Mouse (Mus musculus) lung, postnatal 0 days (tissue): ENCODE data around the gene Stag3. TPM values are rescaled to one million over a fixed set of nuclear protein-coding genes. Genes with fewer than 3 reads are reported as not detected.
A peak's percentile ranks its signal among the peaks of the same experiment; 100 is the strongest.

ENCODE experiments used
- ATAC-seq: fragments of 200-750 bp; cut with Nextera tagmentation; 2 replicates; pipeline ENCODE4 v1.8.0; 2017; ENCODE audit warnings: moderate library complexity
- DNase-seq: peaks from one replicate; pipeline ENCODE4 v3.0.0-alpha.2; 2016; ENCODE audit warnings: low spot score
- H3K27ac ChIP-seq: fragments of 300-500 bp; sonication (generic); 2 replicates; pipeline ENCODE4 v1.5.1; 2014; ENCODE audit warnings: antibody characterized with exemption, mild to moderate bottlenecking, low read length, mixed read lengths
- H3K27me3 ChIP-seq: fragments of 300-500 bp; sonication (generic); replicated peaks from 2 replicates; pipeline ENCODE4 v1.6.1; 2014; ENCODE audit warnings: low read length, mixed read lengths; ENCODE audit not compliant: insufficient read depth
- H3K36me3 ChIP-seq: fragments of 300-500 bp; sonication (generic); 2 replicates; pipeline ENCODE4 v1.6.1; 2014; ENCODE audit warnings: low read length, mixed read lengths; ENCODE audit not compliant: insufficient read depth
- H3K4me1 ChIP-seq: fragments of 300-500 bp; sonication (generic); 2 replicates; pipeline ENCODE4 v1.6.1; 2014; ENCODE audit warnings: antibody characterized with exemption, low read depth, low read length, mixed read lengths; ENCODE audit not compliant: insufficient read depth
- H3K4me2 ChIP-seq: fragments of 300-500 bp; sonication (generic); replicated peaks from 2 replicates; pipeline ENCODE4 v1.6.1; 2014; ENCODE audit warnings: low read depth, mild to moderate bottlenecking, low read length, moderate library complexity, mixed read lengths
- H3K4me3 ChIP-seq: fragments of 300-500 bp; sonication (generic); 2 replicates; pipeline ENCODE4 v1.5.1; 2014; ENCODE audit warnings: low read depth, low read length
- H3K9ac ChIP-seq: fragments of 300-500 bp; sonication (generic); replicated peaks from 2 replicates; pipeline ENCODE4 v1.6.1; 2014; ENCODE audit warnings: low read depth, mild to moderate bottlenecking
- H3K9me3 ChIP-seq: fragments of 300-500 bp; sonication (generic); 2 replicates; pipeline ENCODE4 v1.6.1; 2016; ENCODE audit warnings: low read length, mixed read lengths
- CTCF ChIP-seq: IDR thresholded peaks from 2 replicates; pipeline ENCODE4 v1.5.1; 2016; ENCODE audit warnings: antibody characterized with exemption, mild to moderate bottlenecking
- EP300 ChIP-seq: IDR thresholded peaks from 2 replicates; pipeline ENCODE4 v1.6.1; 2016; ENCODE audit warnings: antibody characterized with exemption, mild to moderate bottlenecking, control low read depth
- WGBS: fragments of 180-500 bp; shearing (Covaris S2); extraction: QIAGEN DNeasy Blood & Tissue Kit; methylation state at CpG from one replicate; pipeline ENCODE4 v1.1.7; 2014; 5-methylcytosine and 5-hydroxymethylcytosine counted together
- polyA plus RNA-seq: library from polyadenylated mRNA; unstranded; fragments of >200 nt; fragmentation: Nextera tagmentation; extraction: Ambion mirVana; gene quantifications from 2 replicates; pipeline ENCODE4 v1.2.1, GENCODE M21; 2015

Stag3 gene
- polyA plus RNA-seq = 0.20 and 0.37 TPM in 2 replicates

DNA sequence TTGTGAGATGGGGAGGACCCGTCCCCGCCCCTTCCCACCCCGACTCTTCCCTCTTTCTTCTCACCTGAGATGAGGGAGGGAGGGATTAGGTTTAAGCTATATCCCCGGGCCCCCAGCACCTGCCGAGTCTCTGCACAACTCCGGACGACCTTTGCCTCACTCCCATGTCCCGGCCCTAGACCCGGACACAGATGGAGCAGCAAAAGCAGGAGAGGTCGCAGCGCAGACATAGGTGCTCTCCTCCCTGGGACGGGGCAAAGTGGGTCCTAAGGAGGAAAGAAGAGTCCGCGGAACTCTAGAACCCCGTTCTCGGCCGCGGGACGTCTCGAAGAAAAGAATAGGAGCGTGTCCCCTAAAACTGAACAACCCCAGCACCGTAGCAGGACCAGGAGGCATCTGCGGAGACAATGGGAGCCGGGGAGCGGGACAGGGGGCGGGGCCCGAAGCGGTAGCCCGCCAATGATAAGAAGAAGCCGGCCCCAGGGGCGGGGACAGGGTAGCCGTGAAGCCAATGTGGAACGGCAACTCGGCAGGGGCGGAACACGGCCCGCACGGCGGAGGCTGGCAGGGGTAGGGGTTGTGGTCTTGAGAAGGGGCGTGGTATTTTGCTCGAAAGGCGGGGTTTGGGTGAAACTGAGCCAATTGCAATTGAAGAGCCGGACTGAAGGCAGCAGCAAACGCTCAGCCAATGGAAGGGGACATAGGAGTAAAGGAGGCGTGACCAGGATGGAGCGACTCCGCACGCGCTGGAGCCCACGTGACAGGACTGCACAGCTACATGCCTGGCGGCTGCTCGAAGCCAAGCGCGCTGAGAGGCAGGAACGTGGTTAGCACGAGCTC lies at the start of gene Stag3, which contains the start of the genes Gm43720 and Gpc2:
TSS of gene Stag3 (plus strand) at position 656 of the 840 bp plus-strand sequence.
TSS of gene Gm43720 (minus strand) at position 374 of the 840 bp plus-strand sequence.
TSS of gene Gpc2 (minus strand) at position 421 of the 840 bp plus-strand sequence.
- ATAC-seq (peak; percentile 99), DNase-seq (peak; percentile 96)
- TF ChIP-seq EP300 = no peak
- no peak for TF ChIP-seq CTCF
- no peak within 1 kb of the TSS for H3K27ac ChIP-seq
- H3K4me2 ChIP-seq = peak within 1 kb of the TSS; percentile 72
- no peaks in the 10 kb centered on the region for H3K36me3 ChIP-seq
- H3K27me3 ChIP-seq = no peaks in the 10 kb centered on the region
- H3K9ac ChIP-seq = no peak within 1 kb of the TSS
- no peaks in the 10 kb centered on the region for H3K4me1 ChIP-seq
- H3K4me3 ChIP-seq = peak within 1 kb of the TSS; percentile 34
- H3K9me3 ChIP-seq = no peaks in the 10 kb centered on the region
- WGBS = under 1% methylated on average over 56 of the region's 56 CpGs

DNA sequence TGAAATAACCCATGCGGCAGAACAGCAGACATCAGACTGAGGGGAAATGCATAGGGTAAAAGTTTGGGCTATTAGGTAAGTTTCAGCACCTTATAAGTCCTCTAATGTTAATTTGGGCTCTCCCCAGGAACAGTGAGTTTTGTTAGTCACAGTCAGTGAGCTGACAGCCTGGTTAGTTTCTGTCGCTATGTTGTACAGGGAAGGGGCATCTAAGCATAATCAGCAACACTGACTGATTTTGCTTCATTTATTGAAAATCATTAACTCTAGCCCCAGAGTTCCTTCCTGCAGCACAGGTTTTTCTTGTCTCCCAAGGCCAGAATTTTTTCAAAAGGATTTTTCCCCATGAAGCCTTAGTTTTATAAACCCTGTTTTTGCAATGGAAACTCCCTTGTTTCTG lies 46.3 kb upstream of the Stag3 start:
- Histone ChIP-seq H3K36me3 (no peaks in the 10 kb centered on the region), H3K4me3 (no peak overlapping the region), H3K9ac (no peak overlapping the region), H3K4me2 (no peak overlapping the region), H3K9me3 (no peaks in the 10 kb centered on the region), H3K27ac (no peak overlapping the region), H3K27me3 (no peaks in the 10 kb centered on the region), H3K4me1 (no peaks in the 10 kb centered on the region)
- DNase-seq = no peak
- TF ChIP-seq CTCF (no peak), EP300 (no peak)
- ATAC-seq = no peak
- 74% methylated on average over 2 of the region's 2 CpGs for WGBS

DNA sequence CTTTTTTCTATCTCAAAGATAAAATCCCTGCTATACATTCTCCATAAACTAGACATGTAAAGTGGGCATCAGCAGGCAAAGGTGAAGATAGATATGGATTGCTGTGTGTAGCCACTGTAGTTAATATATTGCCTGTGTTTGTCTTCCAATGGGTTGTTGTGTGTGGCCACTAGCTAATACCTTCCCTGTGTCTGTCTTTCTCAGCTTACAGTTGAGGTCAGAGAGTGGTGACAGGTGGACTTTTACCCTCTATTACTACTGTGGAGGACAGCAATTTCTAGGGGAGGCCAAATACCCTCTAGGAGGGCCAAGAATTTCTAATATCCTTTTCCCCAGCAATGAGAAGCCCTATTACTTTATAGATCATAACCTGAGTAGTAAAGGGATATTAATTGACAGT lies 45.8 kb upstream of the Stag3 start:
- DNase-seq = no peak
- Histone ChIP-seq H3K4me1 (no peaks in the 10 kb centered on the region), H3K9ac (no peak overlapping the region), H3K36me3 (no peaks in the 10 kb centered on the region), H3K27ac (no peak overlapping the region), H3K27me3 (no peaks in the 10 kb centered on the region), H3K4me3 (no peak overlapping the region), H3K4me2 (no peak overlapping the region), H3K9me3 (no peaks in the 10 kb centered on the region)
- TF ChIP-seq CTCF = no peak
- no peak for TF ChIP-seq EP300
- ATAC-seq = no peak

DNA sequence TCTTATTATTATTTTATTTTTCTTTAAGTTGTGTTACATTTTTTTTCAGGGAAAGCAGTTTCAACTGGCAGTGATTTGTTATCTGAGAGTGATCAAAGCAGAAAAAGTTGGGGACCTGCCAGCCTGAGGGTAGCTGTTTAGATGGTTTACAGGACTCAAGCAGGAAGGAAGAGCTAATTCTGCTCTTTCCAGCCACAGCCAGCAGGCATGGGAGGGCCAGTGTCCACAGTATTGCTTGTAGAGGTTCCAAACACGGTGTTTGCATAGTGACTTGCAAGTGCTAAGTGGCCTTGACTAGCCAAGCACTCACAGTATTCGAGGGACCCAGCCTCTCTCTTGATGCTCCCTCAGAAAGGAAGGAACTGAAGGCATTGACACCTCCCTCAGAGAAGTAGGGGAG lies 38.5 kb upstream of the Stag3 start:
- Histone ChIP-seq H3K4me1 (no peaks in the 10 kb centered on the region), H3K9ac (no peak overlapping the region), H3K4me3 (no peak overlapping the region), H3K36me3 (no peaks in the 10 kb centered on the region), H3K4me2 (no peak overlapping the region), H3K9me3 (no peaks in the 10 kb centered on the region), H3K27me3 (no peaks in the 10 kb centered on the region), H3K27ac (no peak overlapping the region)
- ATAC-seq = no peak
- 5% methylated on average over 2 of the region's 2 CpGs for WGBS
- TF ChIP-seq CTCF (no peak), EP300 (no peak)
- DNase-seq = peak; percentile 34

DNA sequence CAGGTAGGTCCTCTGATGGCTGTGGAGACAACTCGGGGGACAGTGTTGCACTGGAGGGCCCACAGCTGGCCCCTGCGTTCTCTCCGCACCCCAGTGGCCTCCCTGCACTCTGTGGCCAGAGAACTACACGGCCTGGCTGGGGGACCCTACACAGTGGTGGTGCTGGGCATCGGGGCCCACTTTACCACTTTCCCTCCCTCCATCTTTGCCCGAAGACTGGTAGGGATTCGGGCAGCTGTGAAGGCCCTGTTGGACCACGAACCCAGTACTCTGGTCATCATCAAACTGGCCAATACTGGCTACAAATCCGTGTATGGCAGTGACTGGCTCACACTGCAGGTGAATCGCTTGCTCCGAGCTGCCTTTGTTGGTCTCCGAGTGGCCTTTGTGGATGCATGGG lies 28.9 kb upstream of the Stag3 start:
- Histone ChIP-seq H3K27ac (no peak overlapping the region), H3K27me3 (no peaks in the 10 kb centered on the region), H3K4me3 (no peak overlapping the region), H3K36me3 (no peaks in the 10 kb centered on the region), H3K9ac (no peak overlapping the region), H3K4me2 (no peak overlapping the region), H3K4me1 (peaks cover 1% of the 10 kb centered on the region; the same call in 1 of the 2 replicates), H3K9me3 (no peaks in the 10 kb centered on the region)
- 87% methylated on average over 12 of the region's 12 CpGs for WGBS
- ATAC-seq (no peak), DNase-seq (no peak)
- TF ChIP-seq EP300 (no peak), CTCF (no peak)

DNA sequence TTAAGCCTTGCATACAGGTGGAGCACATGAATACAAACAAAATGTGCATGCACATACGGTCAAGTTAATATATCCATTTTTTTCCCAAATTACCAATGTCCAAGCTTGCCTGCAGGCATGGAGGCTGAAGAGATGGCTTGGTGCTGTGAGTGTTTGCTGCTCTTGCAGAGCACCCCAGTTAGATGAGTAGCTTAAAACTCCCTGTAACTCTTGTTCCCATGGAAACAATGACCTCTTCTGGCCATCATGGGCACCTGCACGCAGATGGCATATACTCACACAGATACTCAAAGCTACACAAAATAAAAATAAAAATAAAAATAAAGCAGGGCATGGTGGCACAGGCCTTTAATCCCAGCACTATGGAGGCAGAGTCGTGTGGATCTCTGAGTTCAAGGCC lies 27.0 kb upstream of the Stag3 start:
- Histone ChIP-seq H3K36me3 (no peaks in the 10 kb centered on the region), H3K9ac (no peak overlapping the region), H3K4me2 (no peak overlapping the region), H3K9me3 (no peaks in the 10 kb centered on the region), H3K27ac (no peak overlapping the region), H3K27me3 (no peaks in the 10 kb centered on the region), H3K4me1 (peaks cover 7% of the 10 kb centered on the region; the same call in 1 of the 2 replicates), H3K4me3 (no peak overlapping the region)
- DNase-seq = no peak
- TF ChIP-seq EP300 = no peak
- TF ChIP-seq CTCF = no peak
- 93% methylated on average over 3 of the region's 3 CpGs for WGBS
- no peak for ATAC-seq
